Mouse (Mus musculus): ENCODE data around the gene Tspan7. TPM values are rescaled to one million over a fixed set of nuclear protein-coding genes. Genes with fewer than 3 reads are reported as not detected.
A peak's percentile ranks its signal among the peaks of the same experiment; 100 is the strongest.

Gene Tspan7
- polyA plus RNA-seq, 1 experiment from 2014 or later: 103 TPM

DNA sequence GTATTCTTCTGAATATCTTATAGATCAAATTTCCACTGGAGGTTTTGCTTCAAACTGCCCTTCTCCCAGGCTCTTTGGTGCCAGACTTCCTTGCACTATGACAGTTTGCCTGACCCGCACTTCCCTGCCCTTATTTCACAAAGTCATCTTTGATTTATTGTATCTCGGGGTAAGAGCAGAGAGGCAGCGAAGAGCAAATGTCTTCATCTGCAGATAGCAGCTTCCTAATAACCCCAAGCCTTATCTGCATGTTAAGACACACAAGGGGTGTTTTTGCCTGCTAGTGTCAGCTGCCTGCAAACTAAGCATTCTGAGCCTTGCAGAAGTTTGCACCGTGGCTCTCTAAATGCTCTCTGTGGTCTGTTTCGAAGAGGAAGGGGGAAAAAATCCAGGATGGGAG lies 29.5 kb downstream of the Tspan7 start:
- 39% methylated on average over 5 of the region's 5 CpGs for WGBS
- Histone ChIP-seq H3K4me2 (no peak overlapping the region), H3K27ac (no peak overlapping the region), H3K9me3 (no peaks in the 10 kb centered on the region), H3K9ac (no peak overlapping the region), H3K27me3 (no peaks in the 10 kb centered on the region), H3K4me3 (no peak overlapping the region), H3K36me3 (no peaks in the 10 kb centered on the region), H3K4me1 (no peaks in the 10 kb centered on the region)
- no peak for ATAC-seq (ENCODE audit: borderline replicate concordance, extremely low read depth, low FRiP score, low TSS enrichment)

DNA sequence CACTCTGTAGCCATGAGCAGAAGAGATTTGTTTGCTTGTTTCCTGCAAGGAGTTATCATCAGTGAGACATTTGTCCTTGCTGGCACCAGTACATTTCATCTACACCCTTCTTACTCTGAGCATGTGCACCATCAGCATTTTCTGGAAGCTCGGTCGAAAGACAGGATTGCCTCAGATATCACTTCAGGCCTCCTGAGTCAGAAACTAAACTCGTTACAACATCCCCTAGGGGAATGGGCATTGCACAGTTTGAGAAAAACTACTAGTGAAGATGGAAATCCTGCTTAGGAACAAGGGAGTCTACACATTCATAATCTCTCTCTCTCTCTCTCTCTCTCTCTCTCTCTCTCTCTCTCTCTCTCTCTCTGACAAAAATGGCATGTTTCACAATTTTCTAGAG lies 30.0 kb downstream of the Tspan7 start:
- no peak overlapping the region for H3K4me3 ChIP-seq
- 48% methylated on average over 3 of the region's 3 CpGs for WGBS
- no peaks in the 10 kb centered on the region for H3K4me1 ChIP-seq
- no peak overlapping the region for H3K4me2 ChIP-seq
- no peak overlapping the region for H3K9ac ChIP-seq
- no peak overlapping the region for H3K27ac ChIP-seq
- ATAC-seq (ENCODE audit: borderline replicate concordance, extremely low read depth, low FRiP score, low TSS enrichment): no peak
- no peaks in the 10 kb centered on the region for H3K36me3 ChIP-seq
- H3K27me3 ChIP-seq: no peaks in the 10 kb centered on the region
- no peaks in the 10 kb centered on the region for H3K9me3 ChIP-seq

DNA sequence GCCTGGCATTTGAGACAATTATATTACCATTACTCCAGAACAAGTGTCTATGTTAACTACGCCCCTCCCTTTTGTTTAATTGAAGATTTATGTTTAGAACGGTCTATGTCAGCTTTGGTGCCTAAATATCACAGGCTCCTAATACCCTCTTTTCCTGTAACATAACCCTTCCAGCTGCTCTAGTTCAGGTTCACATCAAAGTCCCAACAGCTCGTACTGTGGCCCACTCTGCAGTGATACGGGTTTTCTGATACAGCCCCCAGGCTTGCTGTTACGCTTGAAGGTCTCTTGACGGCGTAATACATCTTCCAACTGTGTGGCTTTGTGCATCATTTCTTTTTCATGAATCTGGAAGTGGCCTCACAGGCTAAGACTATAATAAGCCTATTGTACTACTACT lies 31.5 kb downstream of the Tspan7 start:
- Histone ChIP-seq H3K36me3 (no peaks in the 10 kb centered on the region), H3K27me3 (no peaks in the 10 kb centered on the region), H3K9me3 (no peaks in the 10 kb centered on the region), H3K27ac (no peak overlapping the region), H3K4me1 (no peaks in the 10 kb centered on the region), H3K9ac (no peak overlapping the region), H3K4me3 (no peak overlapping the region), H3K4me2 (no peak overlapping the region)
- no peak for ATAC-seq (ENCODE audit: borderline replicate concordance, extremely low read depth, low FRiP score, low TSS enrichment)
- 76% methylated on average over 7 of the region's 7 CpGs for WGBS

DNA sequence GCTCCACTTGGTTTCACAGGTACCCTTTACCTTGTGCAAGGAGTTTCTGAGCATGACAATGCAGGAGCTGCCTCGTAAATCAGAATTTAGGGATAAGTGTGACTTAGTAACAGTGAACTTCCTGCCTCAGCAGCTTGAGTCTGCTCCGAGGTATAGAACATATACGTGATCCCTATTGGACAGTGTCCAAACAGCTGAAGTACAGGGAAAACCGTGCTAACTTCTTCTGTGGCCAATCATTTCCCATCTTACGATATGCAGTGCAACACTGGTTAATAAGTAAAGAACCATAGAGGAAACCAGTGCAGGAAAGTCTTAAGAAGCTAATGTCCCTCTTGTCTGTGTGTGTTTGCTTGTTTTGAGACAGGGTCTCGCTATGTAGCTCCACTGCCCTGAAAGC lies 32.0 kb downstream of the Tspan7 start:
- ATAC-seq (ENCODE audit: borderline replicate concordance, extremely low read depth, low FRiP score, low TSS enrichment): no peak

DNA sequence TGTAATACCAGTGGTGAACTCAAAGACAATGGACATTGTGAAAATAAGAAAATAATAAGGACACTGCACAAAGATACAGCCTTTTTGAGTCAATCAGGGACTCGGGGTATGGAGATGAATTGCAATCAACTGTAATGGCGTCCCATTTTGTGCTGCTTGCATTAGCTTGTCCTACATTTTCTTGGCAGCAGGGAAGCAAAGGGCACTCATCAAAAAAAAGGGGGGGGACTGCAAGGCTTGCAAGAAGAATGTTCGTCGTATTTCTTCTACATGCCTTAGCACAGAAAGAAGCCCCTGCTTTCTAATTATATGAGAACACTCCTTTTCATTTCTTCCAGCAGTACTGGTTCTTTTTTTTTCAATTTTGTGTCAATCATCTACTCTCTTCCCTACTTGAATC lies 32.8 kb downstream of the Tspan7 start:
- no peak overlapping the region for H3K4me3 ChIP-seq
- no peaks in the 10 kb centered on the region for H3K9me3 ChIP-seq
- H3K9ac ChIP-seq: no peak overlapping the region
- H3K4me1 ChIP-seq: no peaks in the 10 kb centered on the region
- no peaks in the 10 kb centered on the region for H3K36me3 ChIP-seq
- WGBS: 68% methylated on average over 4 of the region's 4 CpGs
- H3K4me2 ChIP-seq: no peak overlapping the region
- no peak overlapping the region for H3K27ac ChIP-seq
- ATAC-seq (ENCODE audit: borderline replicate concordance, extremely low read depth, low FRiP score, low TSS enrichment): no peak
- H3K27me3 ChIP-seq: no peaks in the 10 kb centered on the region

More for the DNA sequence above, 32.0 kb downstream of the Tspan7 start:
- H3K9me3 ChIP-seq: no peaks in the 10 kb centered on the region
- H3K27me3 ChIP-seq: no peaks in the 10 kb centered on the region
- 63% methylated on average over 6 of the region's 6 CpGs for WGBS
- H3K27ac ChIP-seq: no peak overlapping the region
- H3K4me1 ChIP-seq: no peaks in the 10 kb centered on the region
- H3K4me3 ChIP-seq: no peak overlapping the region
- no peaks in the 10 kb centered on the region for H3K36me3 ChIP-seq
- no peak overlapping the region for H3K4me2 ChIP-seq
- H3K9ac ChIP-seq: no peak overlapping the region

DNA sequence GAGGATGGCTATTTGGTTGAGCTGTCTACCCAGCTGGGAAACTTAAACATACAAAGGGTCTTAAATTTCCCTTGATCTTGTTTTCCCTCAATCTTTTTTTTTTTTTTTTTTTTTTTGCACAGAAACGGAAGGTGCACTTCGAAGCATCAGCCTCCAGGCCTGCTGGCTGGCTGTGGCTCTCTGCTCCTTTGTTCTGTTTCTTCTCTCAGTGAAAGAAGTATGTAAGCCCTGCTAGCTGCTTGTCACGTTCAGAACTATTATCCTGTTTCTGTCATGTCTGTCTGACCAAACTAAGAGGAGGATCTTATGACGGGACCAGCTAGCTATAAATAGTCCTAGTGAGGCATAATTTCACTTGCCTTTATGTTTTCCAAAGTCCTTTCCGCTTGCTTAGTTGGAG lies 33.6 kb downstream of the Tspan7 start:
- no peak overlapping the region for H3K4me2 ChIP-seq
- H3K4me1 ChIP-seq: no peaks in the 10 kb centered on the region
- no peaks in the 10 kb centered on the region for H3K9me3 ChIP-seq
- H3K4me3 ChIP-seq: no peak overlapping the region
- no peaks in the 10 kb centered on the region for H3K36me3 ChIP-seq
- H3K27ac ChIP-seq: no peak overlapping the region
- H3K9ac ChIP-seq: no peak overlapping the region
- WGBS: 30% methylated on average over 5 of the region's 5 CpGs
- no peak for ATAC-seq (ENCODE audit: borderline replicate concordance, extremely low read depth, low FRiP score, low TSS enrichment)
- H3K27me3 ChIP-seq: no peaks in the 10 kb centered on the region

DNA sequence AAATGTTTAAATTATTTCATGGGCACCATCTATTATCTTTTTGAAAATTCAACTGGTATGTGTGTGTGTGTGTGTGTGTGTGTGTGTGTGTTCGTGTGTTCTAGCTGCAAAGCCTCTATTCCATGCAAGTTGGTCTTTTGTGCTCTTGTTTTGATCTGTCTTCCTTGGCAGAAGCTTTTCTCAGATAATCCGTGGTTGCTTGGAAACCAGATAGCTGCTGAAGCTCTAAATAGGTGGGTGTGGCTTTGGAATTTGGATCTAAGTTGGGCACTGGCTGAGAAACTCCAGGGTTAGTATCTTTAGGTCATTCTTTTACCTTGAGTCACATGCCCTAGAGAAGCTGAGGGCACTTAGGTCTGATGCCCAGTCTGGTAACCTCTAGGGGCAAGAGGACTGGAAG lies 50.5 kb downstream of the Tspan7 start:
- Histone ChIP-seq H3K27me3 (no peaks in the 10 kb centered on the region), H3K9ac (no peak overlapping the region), H3K9me3 (no peaks in the 10 kb centered on the region), H3K27ac (no peak overlapping the region), H3K4me3 (no peak overlapping the region), H3K4me1 (peaks cover 7% of the 10 kb centered on the region), H3K4me2 (no peak overlapping the region), H3K36me3 (no peaks in the 10 kb centered on the region)
- 16% methylated on average over 2 of the region's 2 CpGs for WGBS
- ATAC-seq (ENCODE audit: borderline replicate concordance, extremely low read depth, low FRiP score, low TSS enrichment): no peak

DNA sequence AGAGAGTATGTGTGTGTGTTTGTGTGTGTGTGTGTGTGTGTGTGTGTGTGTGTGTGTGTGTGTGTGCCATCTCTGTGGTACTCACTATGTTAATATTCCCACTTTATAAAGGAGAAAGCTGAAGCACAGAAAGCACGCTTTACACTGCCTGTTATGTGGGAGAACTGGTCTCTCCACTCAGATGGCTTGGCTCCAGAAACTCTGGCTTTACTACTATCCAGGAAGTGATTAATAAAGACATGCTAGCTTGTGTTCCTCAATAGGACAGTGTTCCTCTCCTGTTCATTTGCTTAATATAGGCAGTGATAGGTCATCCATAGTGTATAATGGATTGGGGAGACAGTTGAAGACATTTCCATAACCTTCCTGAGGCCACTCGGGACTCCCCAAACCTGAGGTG lies 54.1 kb downstream of the Tspan7 start:
- Histone ChIP-seq H3K4me1 (peaks cover 7% of the 10 kb centered on the region), H3K27me3 (no peaks in the 10 kb centered on the region), H3K9me3 (no peaks in the 10 kb centered on the region), H3K4me3 (no peak overlapping the region), H3K9ac (no peak overlapping the region), H3K27ac (peak overlapping the region; percentile 42; the same call in 1 of the 2 replicates), H3K4me2 (no peak overlapping the region), H3K36me3 (no peaks in the 10 kb centered on the region)
- no peak for ATAC-seq (ENCODE audit: borderline replicate concordance, extremely low read depth, low FRiP score, low TSS enrichment)
- 48% methylated on average over 2 of the region's 2 CpGs for WGBS

DNA sequence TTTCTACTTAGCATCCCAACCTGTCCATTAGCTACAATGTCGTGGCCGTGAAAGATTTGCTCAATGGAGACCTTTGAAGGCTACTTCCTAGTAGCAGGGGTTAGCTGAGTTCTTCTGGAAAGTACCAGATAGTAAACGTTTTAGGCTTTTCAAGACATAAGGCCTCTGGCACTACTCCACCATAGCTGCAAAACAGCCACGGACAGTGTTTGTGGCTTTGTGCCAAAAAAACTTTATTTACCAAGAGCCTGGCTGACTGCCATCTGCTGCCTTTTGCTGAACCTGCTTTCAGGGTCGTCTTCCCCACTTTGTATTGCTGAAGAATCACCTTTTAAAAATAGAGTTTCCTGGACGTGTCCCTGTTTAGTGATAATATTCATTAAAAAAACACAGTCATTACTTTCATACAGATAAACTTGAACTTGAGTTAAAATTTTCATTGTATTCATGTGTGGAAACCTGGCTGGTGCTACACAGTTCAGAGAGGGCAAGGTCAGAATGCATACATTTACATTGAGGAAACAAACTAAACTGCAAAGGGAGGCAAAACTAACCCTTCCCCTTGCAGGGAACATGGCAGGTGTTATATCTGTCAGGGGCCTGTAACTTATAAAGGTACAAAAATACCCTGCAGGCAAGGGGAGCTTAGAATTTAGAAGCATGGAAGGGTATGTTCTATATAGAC lies 54.7 kb downstream of the Tspan7 start:
- 21% methylated on average over 6 of the region's 6 CpGs for WGBS
- Histone ChIP-seq H3K9me3 (no peaks in the 10 kb centered on the region), H3K9ac (no peak overlapping the region), H3K4me1 (peaks cover 7% of the 10 kb centered on the region), H3K27me3 (no peaks in the 10 kb centered on the region), H3K4me2 (no peak overlapping the region), H3K4me3 (no peak overlapping the region), H3K27ac (peak overlapping the region; percentile 42), H3K36me3 (no peaks in the 10 kb centered on the region)
- ATAC-seq (ENCODE audit: borderline replicate concordance, extremely low read depth, low FRiP score, low TSS enrichment): no peak

DNA sequence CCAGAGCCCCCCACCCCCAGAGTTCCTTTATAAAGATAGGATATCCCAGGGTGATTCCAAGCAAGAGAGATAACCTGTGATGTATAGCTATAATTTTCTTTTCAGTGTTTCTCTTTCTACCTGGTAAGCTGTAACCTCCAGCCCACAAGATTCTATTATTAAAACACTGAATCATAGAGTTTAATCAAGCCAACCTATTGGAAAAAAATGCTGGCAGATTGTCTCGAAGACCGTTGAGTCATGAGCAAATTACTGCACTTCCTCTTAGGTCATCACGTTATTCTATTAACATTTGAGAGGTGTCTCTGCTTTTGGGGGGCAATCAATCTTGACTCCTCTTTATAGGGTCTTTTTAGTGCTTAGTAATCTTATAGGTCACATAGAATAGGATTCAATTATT lies 61.9 kb downstream of the Tspan7 start:
- Histone ChIP-seq H3K4me2 (no peak overlapping the region), H3K36me3 (no peaks in the 10 kb centered on the region), H3K27ac (no peak overlapping the region), H3K27me3 (no peaks in the 10 kb centered on the region), H3K9ac (no peak overlapping the region), H3K9me3 (no peaks in the 10 kb centered on the region), H3K4me3 (no peak overlapping the region), H3K4me1 (no peaks in the 10 kb centered on the region)
- WGBS: 78% methylated on average over 3 of the region's 3 CpGs
- no peak for ATAC-seq (ENCODE audit: borderline replicate concordance, extremely low read depth, low FRiP score, low TSS enrichment)

DNA sequence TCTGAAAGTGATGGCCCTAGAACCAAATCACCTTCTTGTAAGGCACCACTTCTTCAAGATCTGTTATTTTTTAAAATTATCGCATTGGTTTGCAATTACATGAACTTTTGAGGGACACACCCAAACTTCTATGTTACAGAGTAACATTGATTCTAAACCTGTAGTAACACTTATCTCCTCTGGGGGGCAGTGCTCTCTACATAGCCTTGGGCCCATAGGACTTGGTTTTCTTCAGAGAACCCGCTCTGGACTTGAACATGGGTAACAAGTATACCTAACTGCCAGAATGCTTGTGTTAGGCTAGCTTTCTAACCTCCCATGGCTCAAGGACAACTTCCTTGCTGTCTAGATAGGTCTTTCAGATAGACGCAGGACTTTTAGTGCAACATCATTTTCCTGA lies 64.8 kb downstream of the Tspan7 start:
- H3K27me3 ChIP-seq: no peaks in the 10 kb centered on the region
- H3K4me1 ChIP-seq: no peaks in the 10 kb centered on the region
- no peak overlapping the region for H3K9ac ChIP-seq
- ATAC-seq (ENCODE audit: borderline replicate concordance, extremely low read depth, low FRiP score, low TSS enrichment): no peak
- H3K27ac ChIP-seq: no peak overlapping the region
- 74% methylated on average over 3 of the region's 3 CpGs for WGBS
- H3K9me3 ChIP-seq: no peaks in the 10 kb centered on the region
- H3K4me3 ChIP-seq: no peak overlapping the region
- no peaks in the 10 kb centered on the region for H3K36me3 ChIP-seq
- H3K4me2 ChIP-seq: no peak overlapping the region

DNA sequence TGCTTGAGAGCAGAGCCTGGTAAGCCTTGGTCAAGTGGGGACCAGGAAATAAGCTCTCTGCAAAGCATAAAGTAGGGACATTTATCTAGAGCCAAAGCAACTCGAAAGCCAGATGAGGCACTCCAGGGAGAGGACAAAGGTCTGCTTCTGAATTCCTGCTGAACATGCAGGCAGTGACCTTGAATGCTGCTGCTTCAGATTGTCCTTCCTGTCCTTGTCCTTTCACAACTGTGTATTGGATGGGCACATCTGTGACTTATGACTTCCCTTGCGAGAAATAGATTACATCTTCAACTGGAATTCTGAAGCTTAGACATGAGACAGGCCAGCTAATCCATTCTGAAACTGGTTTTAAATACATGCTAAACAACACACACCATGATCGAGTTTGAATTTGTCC lies 71.9 kb downstream of the Tspan7 start:
- no peak overlapping the region for H3K27ac ChIP-seq

DNA sequence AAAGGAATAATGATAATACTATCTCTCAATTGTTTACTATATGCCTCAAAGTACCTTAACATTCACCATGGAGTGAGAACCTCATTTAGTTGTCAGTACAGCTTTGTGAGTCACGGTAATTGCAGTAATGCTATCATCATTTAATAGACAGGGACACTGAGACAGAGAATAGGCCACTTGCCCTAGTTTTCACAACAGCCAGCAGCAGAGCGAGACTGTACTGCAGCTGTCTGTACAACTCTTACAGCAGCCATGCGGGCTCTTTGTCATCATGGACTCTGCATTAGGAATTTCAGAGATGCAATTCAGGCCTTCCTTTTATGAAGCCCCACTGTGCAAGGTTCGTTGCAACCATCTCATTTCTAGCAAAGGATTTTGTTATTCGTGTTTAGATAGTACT lies 72.6 kb downstream of the Tspan7 start:
- Histone ChIP-seq H3K4me1 (no peaks in the 10 kb centered on the region), H3K9ac (no peak overlapping the region), H3K4me2 (no peak overlapping the region), H3K36me3 (no peaks in the 10 kb centered on the region), H3K4me3 (no peak overlapping the region), H3K9me3 (no peaks in the 10 kb centered on the region), H3K27ac (no peak overlapping the region), H3K27me3 (no peaks in the 10 kb centered on the region)
- WGBS: 77% methylated on average over 5 of the region's 5 CpGs
- ATAC-seq (ENCODE audit: borderline replicate concordance, extremely low read depth, low FRiP score, low TSS enrichment): no peak

More for the DNA sequence above, 71.9 kb downstream of the Tspan7 start:
- 53% methylated on average over 3 of the region's 3 CpGs for WGBS
- H3K4me2 ChIP-seq: no peak overlapping the region
- no peak overlapping the region for H3K4me3 ChIP-seq
- no peaks in the 10 kb centered on the region for H3K4me1 ChIP-seq
- H3K36me3 ChIP-seq: no peaks in the 10 kb centered on the region
- no peak overlapping the region for H3K9ac ChIP-seq
- no peaks in the 10 kb centered on the region for H3K27me3 ChIP-seq
- no peaks in the 10 kb centered on the region for H3K9me3 ChIP-seq
- no peak for ATAC-seq (ENCODE audit: borderline replicate concordance, extremely low read depth, low FRiP score, low TSS enrichment)
